Mouse (Mus musculus) layer of hippocampus, postnatal 14 days (tissue): ENCODE measurements around the gene Crygb. TPM values are rescaled to one million over a fixed set of nuclear protein-coding genes. Genes with fewer than 3 reads are reported as not detected.
"Not testable (repeated sequence)": the region's sequence is repeated elsewhere in the genome, so short reads cannot be mapped to it uniquely, and the experiment has no call there.

Experiments
- DNase-seq, 2 experiments: peaks; one replicate each; pipeline ENCODE4 v3.0.0; 2021 to 2022; ENCODE audit warnings: low spot score in 2 of 2, mixed read lengths in 1 of 2
- total RNA-seq, 2 experiments: library from RNA; stranded (reverse); gene quantifications; 2 replicates each; pipeline ENCODE4 v1.2.3; 2021

Gene Crygb
- total RNA-seq, 2 experiments from 2014 or later: not detected

GRCm38 (mm10) chr1:65073589-65073988 lies 8.5 kb downstream of the Crygb start, which contains the start of gene Crygc:
Gene Crygc, minus strand, starts transcription at chr1:65073689.
- DNase-seq: no peak

GRCm38 (mm10) chr1:65067842-65068241 lies 14.2 kb downstream of the Crygb start:
- no peak for DNase-seq

- no peak for DNase-seq
Measured at GRCm38 (mm10) chr1:65064201-65064600, 17.9 kb downstream of the Crygb start.

GRCm38 (mm10) chr1:65063352-65063751 lies 18.7 kb downstream of the Crygb start, which contains the start of gene Crygd:
Gene Crygd, minus strand, starts transcription at chr1:65063452.
- no peak for DNase-seq

GRCm38 (mm10) chr1:65052140-65052539 lies 29.9 kb downstream of the Crygb start:
- DNase-seq: no peak

GRCm38 (mm10) chr1:65051696-65052095 lies 30.4 kb downstream of the Crygb start:
- DNase-seq: no peak

GRCm38 (mm10) chr1:65050952-65051351 lies 31.1 kb downstream of the Crygb start, which contains the start of gene Cryge:
Gene Cryge, minus strand, starts transcription at chr1:65051149.
- DNase-seq: not testable (repeated sequence)

- DNase-seq: peak; percentile 19 to 21
Measured at GRCm38 (mm10) chr1:65048781-65049180, 33.3 kb downstream of the Crygb start.

GRCm38 (mm10) chr1:65046401-65047109 lies 35.5 kb downstream of the Crygb start:
- DNase-seq: peak; percentile 16 to 52

- DNase-seq: no peak
Measured at GRCm38 (mm10) chr1:65043433-65043832, 38.7 kb downstream of the Crygb start.

GRCm38 (mm10) chr1:65041837-65042236 lies 40.3 kb downstream of the Crygb start:
- no peak for DNase-seq

GRCm38 (mm10) chr1:65040806-65041205 lies 41.3 kb downstream of the Crygb start:
- DNase-seq: no peak

GRCm38 (mm10) chr1:65039679-65040078 lies 42.4 kb downstream of the Crygb start:
- DNase-seq: no peak

- DNase-seq: no peak
Measured at GRCm38 (mm10) chr1:65037542-65037941, 44.5 kb downstream of the Crygb start.

GRCm38 (mm10) chr1:65035513-65035912 lies 46.6 kb downstream of the Crygb start:
- DNase-seq: no peak

GRCm38 (mm10) chr1:65032641-65033040 lies 49.4 kb downstream of the Crygb start, which contains the start of gene Akr1cl:
Gene Akr1cl, minus strand, starts transcription at chr1:65032759.
- DNase-seq: no peak

Other genes with a start within 250 kb of the Crygb start
- 10 to 100 TPM; 25.0 to 29.3 TPM for gene Plekhm3, start 125.5 kb downstream of the Crygb start, total RNA-seq
- gene Akr1cl, start 49.5 kb downstream of the Crygb start, total RNA-seq: not detected
- not detected for gene Cryge, start 31.1 kb downstream of the Crygb start, total RNA-seq
- not detected for gene Crygd, start 18.8 kb downstream of the Crygb start, total RNA-seq
- not detected for gene Crygc, start 8.6 kb downstream of the Crygb start, total RNA-seq
- under 1 TPM in 1 of 2 experiments, not detected in 1; 0.65 TPM for gene Cryga, start 21.1 kb upstream of the Crygb start, total RNA-seq
- 1 to 10 TPM in 1 of 2 experiments, under 1 TPM in 1; 0.60 to 1.3 TPM for gene Gm28845, start 37.3 kb upstream of the Crygb start, total RNA-seq
- gene D630023F18Rik, start 40.9 kb upstream of the Crygb start, total RNA-seq: 10 to 100 TPM; 15.1 to 18.1 TPM
- gene Idh1, start 104.2 kb upstream of the Crygb start, total RNA-seq: 10 to 100 TPM; 96.3 to 98.4 TPM
- 10 to 100 TPM; 38.9 to 39.0 TPM for gene Pikfyve, start 104.4 kb upstream of the Crygb start, total RNA-seq
- gene Pth2r, start 199.8 kb upstream of the Crygb start, total RNA-seq: under 1 TPM; 0.74 to 0.79 TPM